Mouse (Mus musculus) neural tube, embryonic 12.5 days (tissue): Measurements from ENCODE around the gene Csnk1d. TPM values are rescaled to one million over a fixed set of nuclear protein-coding genes. Genes with fewer than 3 reads are reported as not detected.

Source experiments
- ATAC-seq: fragments of 200-750 bp; cut with Nextera tagmentation; 2 replicates; pipeline ENCODE4 v1.8.0; 2017; ENCODE audit warnings: low read depth, mild to moderate bottlenecking, moderate TSS enrichment, moderate library complexity; ENCODE audit not compliant: low FRiP score
- H3K27ac ChIP-seq: fragments of 300-500 bp; sonication (generic); 2 replicates; pipeline ENCODE4 v1.5.1; 2016
- H3K27me3 ChIP-seq: fragments of 300-500 bp; sonication (generic); replicated peaks from 2 replicates; pipeline ENCODE4 v1.6.1; 2016; ENCODE audit warnings: mild to moderate bottlenecking
- H3K36me3 ChIP-seq: fragments of 300-500 bp; sonication (generic); 2 replicates; pipeline ENCODE4 v1.6.1; 2016; ENCODE audit warnings: mild to moderate bottlenecking
- H3K4me1 ChIP-seq: fragments of 300-500 bp; sonication (generic); 2 replicates; pipeline ENCODE4 v1.6.1; 2016
- H3K4me2 ChIP-seq: fragments of 300-500 bp; sonication (generic); replicated peaks from 2 replicates; pipeline ENCODE4 v1.6.1; 2016; ENCODE audit warnings: mild to moderate bottlenecking
- H3K4me3 ChIP-seq: fragments of 300-500 bp; sonication (generic); 2 replicates; pipeline ENCODE4 v1.5.1; 2016
- H3K9ac ChIP-seq: fragments of 300-500 bp; sonication (generic); 2 replicates; pipeline ENCODE4 v1.6.1; 2016; ENCODE audit warnings: mild to moderate bottlenecking
- H3K9me3 ChIP-seq: fragments of 300-500 bp; sonication (generic); 2 replicates; pipeline ENCODE4 v1.6.1; 2016; ENCODE audit warnings: mild to moderate bottlenecking
- WGBS: fragments of 180-500 bp; shearing (Covaris S2); methylation state at CpG from one replicate; pipeline ENCODE4 v1.1.7; 2016; 5-methylcytosine and 5-hydroxymethylcytosine counted together
- polyA plus RNA-seq: library from polyadenylated mRNA; unstranded; fragments of >200 nt; fragmentation: Nextera tagmentation; extraction: Ambion mirVana; gene quantifications from 2 replicates; pipeline ENCODE4 v1.2.1, GENCODE M21; 2016

Gene Csnk1d
- polyA plus RNA-seq, 1 experiment from 2014 or later = 157 TPM

GRCm38 (mm10) chr11:120982459-120982858, 8.7 kb downstream of the Csnk1d start:
- H3K4me2 ChIP-seq = no peak overlapping the region
- no peak overlapping the region for H3K4me3 ChIP-seq
- H3K36me3 ChIP-seq = peaks cover 84% of the 10 kb centered on the region
- no peaks in the 10 kb centered on the region for H3K4me1 ChIP-seq
- ATAC-seq = no peak
- H3K27me3 ChIP-seq = no peaks in the 10 kb centered on the region
- H3K9me3 ChIP-seq = no peaks in the 10 kb centered on the region
- no peak overlapping the region for H3K9ac ChIP-seq
- H3K27ac ChIP-seq = no peak overlapping the region

- Histone ChIP-seq H3K27ac (no peak overlapping the region), H3K27me3 (no peaks in the 10 kb centered on the region), H3K9me3 (no peaks in the 10 kb centered on the region), H3K4me3 (no peak overlapping the region), H3K4me2 (no peak overlapping the region), H3K9ac (no peak overlapping the region), H3K4me1 (no peaks in the 10 kb centered on the region), H3K36me3 (peaks cover 88% of the 10 kb centered on the region)
- 96% methylated on average over 4 of the region's 4 CpGs for WGBS
- no peak for ATAC-seq
These were observed 9.5 kb downstream of the Csnk1d start for GRCm38 (mm10) chr11:120981661-120982060.

- H3K4me2 ChIP-seq = no peak overlapping the region
- no peaks in the 10 kb centered on the region for H3K27me3 ChIP-seq
- no peak for ATAC-seq
- H3K9ac ChIP-seq = no peak overlapping the region
- H3K36me3 ChIP-seq = peaks cover 88% of the 10 kb centered on the region
- H3K4me3 ChIP-seq = no peak overlapping the region
- 88% methylated on average over 9 of the region's 9 CpGs for WGBS
- H3K9me3 ChIP-seq = no peaks in the 10 kb centered on the region
- no peaks in the 10 kb centered on the region for H3K4me1 ChIP-seq
- no peak overlapping the region for H3K27ac ChIP-seq
These were observed 10.6 kb downstream of the Csnk1d start for GRCm38 (mm10) chr11:120980427-120981035.

GRCm38 (mm10) chr11:120979711-120980426, 11.3 kb downstream of the Csnk1d start:
- no peaks in the 10 kb centered on the region for H3K27me3 ChIP-seq
- H3K36me3 ChIP-seq = peaks cover 89% of the 10 kb centered on the region
- H3K4me1 ChIP-seq = no peaks in the 10 kb centered on the region
- 86% methylated on average over 8 of the region's 8 CpGs for WGBS
- no peak overlapping the region for H3K27ac ChIP-seq
- ATAC-seq = no peak
- H3K9me3 ChIP-seq = no peaks in the 10 kb centered on the region
- H3K4me2 ChIP-seq = no peak overlapping the region
- H3K9ac ChIP-seq = no peak overlapping the region
- H3K4me3 ChIP-seq = no peak overlapping the region

- no peak overlapping the region for H3K27ac ChIP-seq
- peaks cover 96% of the 10 kb centered on the region for H3K36me3 ChIP-seq
- no peak overlapping the region for H3K9ac ChIP-seq
- no peak overlapping the region for H3K4me2 ChIP-seq
- no peak for ATAC-seq
- no peaks in the 10 kb centered on the region for H3K27me3 ChIP-seq
- no peaks in the 10 kb centered on the region for H3K4me1 ChIP-seq
- H3K4me3 ChIP-seq = no peak overlapping the region
- H3K9me3 ChIP-seq = no peaks in the 10 kb centered on the region
- WGBS = 86% methylated on average over 6 of the region's 6 CpGs
These were observed 17.8 kb downstream of the Csnk1d start for GRCm38 (mm10) chr11:120973318-120973717.

- H3K36me3 ChIP-seq = peaks cover 97% of the 10 kb centered on the region
- WGBS = 92% methylated on average over 5 of the region's 5 CpGs
- no peak overlapping the region for H3K9ac ChIP-seq
- no peak for ATAC-seq
- no peaks in the 10 kb centered on the region for H3K4me1 ChIP-seq
- H3K4me2 ChIP-seq = no peak overlapping the region
- no peak overlapping the region for H3K27ac ChIP-seq
- H3K4me3 ChIP-seq = no peak overlapping the region
- H3K27me3 ChIP-seq = no peaks in the 10 kb centered on the region
- H3K9me3 ChIP-seq = no peaks in the 10 kb centered on the region
These were observed 19.9 kb downstream of the Csnk1d start for GRCm38 (mm10) chr11:120971237-120971636.

- Histone ChIP-seq H3K4me2 (no peak overlapping the region), H3K4me1 (no peaks in the 10 kb centered on the region), H3K27ac (no peak overlapping the region), H3K36me3 (peaks cover 99% of the 10 kb centered on the region), H3K27me3 (no peaks in the 10 kb centered on the region), H3K9me3 (no peaks in the 10 kb centered on the region), H3K9ac (no peak overlapping the region), H3K4me3 (no peak overlapping the region)
- WGBS = 96% methylated on average over 5 of the region's 5 CpGs
- ATAC-seq = no peak
These were observed 21.4 kb downstream of the Csnk1d start for GRCm38 (mm10) chr11:120969742-120970141.

- Histone ChIP-seq H3K9me3 (no peaks in the 10 kb centered on the region), H3K27me3 (no peaks in the 10 kb centered on the region), H3K4me3 (no peak overlapping the region), H3K4me1 (no peaks in the 10 kb centered on the region), H3K27ac (no peak overlapping the region), H3K36me3 (peaks cover 97% of the 10 kb centered on the region), H3K4me2 (no peak overlapping the region), H3K9ac (no peak overlapping the region)
- ATAC-seq = no peak
- WGBS = 89% methylated on average over 4 of the region's 4 CpGs
These were observed 25.5 kb downstream of the Csnk1d start for GRCm38 (mm10) chr11:120965587-120965986.

GRCm38 (mm10) chr11:120964195-120965157, 26.7 kb downstream of the Csnk1d start:
- Histone ChIP-seq H3K4me3 (no peak overlapping the region), H3K36me3 (peaks cover 87% of the 10 kb centered on the region), H3K4me1 (no peaks in the 10 kb centered on the region), H3K9me3 (no peaks in the 10 kb centered on the region), H3K27me3 (no peaks in the 10 kb centered on the region), H3K9ac (no peak overlapping the region), H3K4me2 (no peak overlapping the region), H3K27ac (no peak overlapping the region)
- 79% methylated on average over 10 of the region's 10 CpGs for WGBS
- no peak for ATAC-seq

- Histone ChIP-seq H3K27ac (no peak overlapping the region), H3K4me2 (no peak overlapping the region), H3K4me3 (no peak overlapping the region), H3K9me3 (no peaks in the 10 kb centered on the region), H3K36me3 (peaks cover 85% of the 10 kb centered on the region), H3K27me3 (no peaks in the 10 kb centered on the region), H3K4me1 (no peaks in the 10 kb centered on the region), H3K9ac (no peak overlapping the region)
- whole genome bisulfite sequencing = 91% methylated on average over 7 of the region's 7 CpGs
- ATAC-seq = no peak
These were observed 28.2 kb downstream of the Csnk1d start for GRCm38 (mm10) chr11:120962909-120963308.

GRCm38 (mm10) chr11:120962050-120962771, 28.9 kb downstream of the Csnk1d start:
- WGBS = 94% methylated on average over 13 of the region's 13 CpGs
- peaks cover 85% of the 10 kb centered on the region for H3K36me3 ChIP-seq

GRCm38 (mm10) chr11:120961594-120961993, 29.5 kb downstream of the Csnk1d start:
- 90% methylated on average over 7 of the region's 7 CpGs for WGBS
- peaks cover 85% of the 10 kb centered on the region for H3K36me3 ChIP-seq

More at GRCm38 (mm10) chr11:120962050-120962771, 28.9 kb downstream of the Csnk1d start:
- Histone ChIP-seq H3K27ac (no peak overlapping the region), H3K9ac (no peak overlapping the region), H3K9me3 (no peaks in the 10 kb centered on the region), H3K4me1 (no peaks in the 10 kb centered on the region), H3K4me2 (no peak overlapping the region), H3K27me3 (no peaks in the 10 kb centered on the region), H3K4me3 (no peak overlapping the region)
- no peak for ATAC-seq

More at GRCm38 (mm10) chr11:120961594-120961993, 29.5 kb downstream of the Csnk1d start:
- H3K4me1 ChIP-seq = no peaks in the 10 kb centered on the region
- no peaks in the 10 kb centered on the region for H3K27me3 ChIP-seq
- H3K4me3 ChIP-seq = no peak overlapping the region
- ATAC-seq = no peak
- no peak overlapping the region for H3K9ac ChIP-seq
- no peak overlapping the region for H3K4me2 ChIP-seq
- no peaks in the 10 kb centered on the region for H3K9me3 ChIP-seq
- H3K27ac ChIP-seq = no peak overlapping the region
